Mouse (Mus musculus): ENCODE results near the gene Nodal. TPM values are rescaled to one million over a fixed set of nuclear protein-coding genes. Genes with fewer than 3 reads are reported as not detected.

Nodal gene
- polyA plus RNA-seq (2014; fragmentation: Nextera tagmentation; extraction: Ambion mirVana) = 0.12 TPM in 1 of 2 replicates, not detected in the other

DNA sequence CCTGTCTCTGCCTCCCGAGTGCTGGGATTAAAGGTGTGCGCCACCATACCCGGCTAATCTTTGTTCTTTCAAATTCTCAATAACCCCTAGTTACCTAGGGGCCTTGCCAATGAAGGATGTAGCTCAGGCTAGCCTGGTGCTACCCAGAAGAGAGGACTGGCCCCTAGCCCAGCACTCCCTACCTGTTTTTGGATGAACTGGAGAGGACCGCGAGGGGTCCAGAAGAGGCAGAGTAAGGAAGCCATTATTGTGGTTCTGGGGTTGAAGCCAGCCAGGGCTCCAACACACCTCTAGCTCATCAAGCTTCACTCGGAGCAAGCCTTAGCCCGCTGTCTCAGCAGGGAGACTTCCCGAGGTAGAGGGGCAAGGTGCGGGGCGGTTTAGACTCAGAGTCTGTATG, at the start of gene Nodal:
Nodal (plus strand) TSS at position 301 of the 400 bp plus-strand sequence.
- WGBS = 19% methylated on average over 10 of the region's 10 CpGs
- ATAC-seq (ENCODE audit: low FRiP score) = peak; percentile 33; the same call in 1 of the 2 replicates
- Histone ChIP-seq H3K9me3 (ENCODE audit: control insufficient read depth, low read length) (no peaks in the 10 kb centered on the region), H3K27me3 (ENCODE audit: control insufficient read depth, insufficient read depth, low read length) (peaks cover 47% of the 10 kb centered on the region), H3K4me3 (ENCODE audit: low read depth, low read length) (peak within 1 kb of the TSS; percentile 39), H3K36me3 (ENCODE audit: control insufficient read depth, insufficient read depth, low read length) (no peaks in the 10 kb centered on the region), H3K9ac (ENCODE audit: low read depth, low read length) (peak within 1 kb of the TSS; percentile 42; the same call in 1 of the 2 replicates), H3K4me1 (replicated peaks; ENCODE audit: control insufficient read depth, insufficient read depth, low read length) (peaks cover 9% of the 10 kb centered on the region), H3K4me2 (replicated peaks; ENCODE audit: low read depth, low read length) (peak within 1 kb of the TSS; percentile 76), H3K27ac (ENCODE audit: low read depth, low read length) (no peak within 1 kb of the TSS)
- DNase-seq (ENCODE audit: low spot score) = no peak

DNA sequence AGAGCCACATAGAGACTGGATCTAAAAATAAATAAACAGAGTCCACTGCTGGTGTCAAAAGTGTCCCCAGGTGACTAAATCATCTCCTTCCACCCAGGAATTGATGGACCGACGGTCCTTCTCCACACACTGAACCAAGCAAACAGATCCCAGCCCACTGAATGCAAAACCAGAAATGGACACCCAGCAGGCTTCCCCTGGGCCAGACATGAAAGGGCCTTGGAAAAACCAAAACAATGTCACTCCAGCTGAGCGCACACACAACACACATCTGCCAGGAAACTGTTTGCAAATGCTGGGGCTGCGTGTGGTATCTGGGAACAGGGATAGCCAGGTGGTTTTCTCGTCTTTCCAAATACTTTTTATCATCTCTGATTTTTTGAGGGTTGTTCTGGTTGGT, 48.0 kb upstream of the Nodal start:
- Histone ChIP-seq H3K36me3 (ENCODE audit: control insufficient read depth, insufficient read depth, low read length) (no peaks in the 10 kb centered on the region), H3K9ac (ENCODE audit: low read depth, low read length) (no peak overlapping the region), H3K4me2 (replicated peaks; ENCODE audit: low read depth, low read length) (no peak overlapping the region), H3K4me1 (replicated peaks; ENCODE audit: control insufficient read depth, insufficient read depth, low read length) (no peaks in the 10 kb centered on the region), H3K27ac (ENCODE audit: low read depth, low read length) (no peak overlapping the region), H3K4me3 (ENCODE audit: low read depth, low read length) (no peak overlapping the region), H3K27me3 (ENCODE audit: control insufficient read depth, insufficient read depth, low read length) (no peaks in the 10 kb centered on the region), H3K9me3 (ENCODE audit: control insufficient read depth, low read length) (no peaks in the 10 kb centered on the region)
- DNase-seq (ENCODE audit: low spot score) (no peak), ATAC-seq (ENCODE audit: low FRiP score) (no peak)
- 54% methylated on average over 5 of the region's 5 CpGs for WGBS

DNA sequence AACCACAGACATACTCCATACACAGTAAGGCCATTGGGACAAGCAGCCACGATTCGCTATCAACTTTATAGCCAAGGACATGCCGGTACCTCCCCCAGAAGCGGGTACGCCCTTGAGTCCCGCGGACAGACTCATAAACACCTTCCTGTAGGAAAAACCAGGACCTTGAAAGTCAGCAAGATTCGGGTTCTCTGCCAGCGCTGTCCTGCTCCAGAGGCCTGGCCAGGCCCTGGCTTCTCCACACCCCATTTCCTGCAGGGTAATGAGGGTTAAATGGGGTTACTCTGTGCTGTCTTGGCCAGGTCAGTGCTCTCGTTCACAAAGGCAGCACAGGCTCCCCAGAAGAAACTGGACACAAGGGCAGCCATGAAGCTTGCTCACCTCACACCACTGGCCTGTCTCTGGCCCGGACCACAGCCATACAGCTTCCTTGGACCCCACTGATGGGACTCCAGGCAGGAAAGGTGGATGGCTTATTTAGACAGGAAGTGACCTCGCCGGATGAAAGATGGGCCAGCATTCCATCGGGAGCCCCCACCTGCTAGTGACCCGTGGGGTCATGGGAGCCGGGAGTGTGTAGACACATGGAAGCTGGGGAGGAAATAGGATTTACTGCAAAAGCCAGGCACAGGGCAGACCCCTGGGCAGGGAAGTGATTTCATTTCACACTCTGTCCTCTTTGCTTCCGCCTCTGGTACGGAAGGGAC, 47.3 kb upstream of the Nodal start:
- Histone ChIP-seq H3K4me2 (replicated peaks; ENCODE audit: low read depth, low read length) (no peak overlapping the region), H3K36me3 (ENCODE audit: control insufficient read depth, insufficient read depth, low read length) (no peaks in the 10 kb centered on the region), H3K27ac (ENCODE audit: low read depth, low read length) (no peak overlapping the region; the same call in 1 of the 2 replicates), H3K4me3 (ENCODE audit: low read depth, low read length) (no peak overlapping the region), H3K27me3 (ENCODE audit: control insufficient read depth, insufficient read depth, low read length) (no peaks in the 10 kb centered on the region), H3K4me1 (replicated peaks; ENCODE audit: control insufficient read depth, insufficient read depth, low read length) (no peaks in the 10 kb centered on the region), H3K9me3 (ENCODE audit: control insufficient read depth, low read length) (no peaks in the 10 kb centered on the region), H3K9ac (ENCODE audit: low read depth, low read length) (no peak overlapping the region)
- WGBS = 72% methylated on average over 18 of the region's 18 CpGs
- ATAC-seq (ENCODE audit: low FRiP score) (no peak), DNase-seq (ENCODE audit: low spot score) (no peak)

DNA sequence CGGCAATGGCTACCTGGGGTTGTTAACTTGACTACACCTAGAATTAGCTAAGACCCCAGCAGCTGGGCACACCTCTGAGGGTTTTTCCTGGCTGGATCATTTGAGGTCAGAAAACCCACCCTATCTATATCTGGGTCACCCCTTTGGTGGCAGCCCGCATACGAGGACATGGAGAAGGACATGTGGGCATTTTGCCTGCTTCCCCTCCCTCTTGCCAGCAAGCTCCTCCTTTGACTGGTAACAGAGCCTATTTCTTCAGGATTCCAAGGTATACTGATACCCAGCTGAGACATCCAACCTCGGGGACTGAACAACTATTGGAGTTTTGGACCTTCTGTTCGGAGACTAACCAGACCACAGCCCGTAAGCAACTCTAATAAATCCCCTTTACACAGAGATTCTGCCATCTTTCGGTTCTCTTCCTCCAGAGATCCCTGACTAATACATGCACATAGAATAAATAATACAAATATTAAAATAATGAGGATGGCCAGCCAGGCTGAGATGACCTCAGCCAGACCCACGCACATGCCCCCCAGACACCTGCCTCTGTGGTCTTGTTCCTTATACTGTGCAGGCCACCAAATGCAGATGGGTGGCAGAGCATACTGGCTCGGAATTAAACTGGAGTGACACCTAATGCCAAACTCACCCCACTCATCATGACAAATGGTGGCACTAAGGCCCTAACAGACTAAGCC, 45.7 kb upstream of the Nodal start:
- H3K36me3 ChIP-seq (ENCODE audit: control insufficient read depth, insufficient read depth, low read length) = no peaks in the 10 kb centered on the region
- H3K4me2 ChIP-seq (replicated peaks; ENCODE audit: low read depth, low read length) = no peak overlapping the region
- H3K27me3 ChIP-seq (ENCODE audit: control insufficient read depth, insufficient read depth, low read length) = no peaks in the 10 kb centered on the region
- 82% methylated on average over 9 of the region's 9 CpGs for WGBS
- ATAC-seq (ENCODE audit: low FRiP score) (no peak), DNase-seq (ENCODE audit: low spot score) (no peak)
- H3K4me3 ChIP-seq (ENCODE audit: low read depth, low read length) = no peak overlapping the region
- H3K9me3 ChIP-seq (ENCODE audit: control insufficient read depth, low read length) = no peaks in the 10 kb centered on the region
- no peaks in the 10 kb centered on the region for H3K4me1 ChIP-seq (replicated peaks; ENCODE audit: control insufficient read depth, insufficient read depth, low read length)
- H3K27ac ChIP-seq (ENCODE audit: low read depth, low read length) = no peak overlapping the region
- no peak overlapping the region for H3K9ac ChIP-seq (ENCODE audit: low read depth, low read length)

DNA sequence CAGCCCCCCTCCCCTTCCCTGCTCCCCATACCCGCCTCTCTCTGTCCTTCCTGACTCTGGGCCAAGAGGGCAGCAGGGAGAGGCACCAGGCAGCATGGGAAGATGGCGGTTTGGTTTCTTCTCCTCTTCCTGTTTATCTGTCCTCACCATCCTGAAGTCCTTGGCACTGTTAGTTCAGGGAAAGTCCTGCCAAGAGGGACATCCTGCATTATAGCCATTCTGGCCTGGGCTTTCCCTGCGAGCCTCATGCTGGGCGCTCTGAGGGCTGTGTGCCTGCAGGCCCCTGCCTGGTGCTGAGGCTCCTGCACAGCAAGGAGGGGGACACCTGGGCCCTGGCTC, 45.2 kb upstream of the Nodal start:
- H3K9me3 ChIP-seq (ENCODE audit: control insufficient read depth, low read length) = no peaks in the 10 kb centered on the region
- H3K9ac ChIP-seq (ENCODE audit: low read depth, low read length) = no peak overlapping the region
- DNase-seq (ENCODE audit: low spot score) (no peak), ATAC-seq (ENCODE audit: low FRiP score) (no peak)
- H3K27me3 ChIP-seq (ENCODE audit: control insufficient read depth, insufficient read depth, low read length) = no peaks in the 10 kb centered on the region
- 74% methylated on average over 4 of the region's 4 CpGs for WGBS
- no peaks in the 10 kb centered on the region for H3K36me3 ChIP-seq (ENCODE audit: control insufficient read depth, insufficient read depth, low read length)
- H3K4me2 ChIP-seq (replicated peaks; ENCODE audit: low read depth, low read length) = no peak overlapping the region
- no peak overlapping the region for H3K27ac ChIP-seq (ENCODE audit: low read depth, low read length)
- H3K4me1 ChIP-seq (replicated peaks; ENCODE audit: control insufficient read depth, insufficient read depth, low read length) = no peaks in the 10 kb centered on the region
- no peak overlapping the region for H3K4me3 ChIP-seq (ENCODE audit: low read depth, low read length)

DNA sequence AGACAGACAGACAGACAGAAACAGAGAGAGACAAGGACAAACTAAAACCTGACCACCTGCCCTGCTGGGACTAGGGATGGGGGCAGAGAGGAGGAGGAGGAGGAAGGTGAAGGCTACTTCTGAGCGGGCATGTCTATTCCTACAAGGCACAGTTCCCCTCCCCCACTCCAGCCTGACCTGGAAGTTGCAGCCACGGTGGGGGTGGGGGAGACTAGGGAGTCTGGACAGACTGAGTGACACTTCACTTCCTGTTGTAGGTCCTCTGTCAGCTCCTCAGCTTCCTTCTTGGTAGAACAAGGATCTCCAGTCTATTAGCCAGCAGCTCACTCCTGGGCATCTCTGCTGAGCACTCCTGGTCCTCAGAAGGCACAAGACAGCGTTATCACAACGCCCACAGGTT, 43.7 kb upstream of the Nodal start:
- Histone ChIP-seq H3K27ac (ENCODE audit: low read depth, low read length) (no peak overlapping the region), H3K36me3 (ENCODE audit: control insufficient read depth, insufficient read depth, low read length) (no peaks in the 10 kb centered on the region), H3K4me2 (replicated peaks; ENCODE audit: low read depth, low read length) (no peak overlapping the region), H3K27me3 (ENCODE audit: control insufficient read depth, insufficient read depth, low read length) (no peaks in the 10 kb centered on the region), H3K9me3 (ENCODE audit: control insufficient read depth, low read length) (no peaks in the 10 kb centered on the region), H3K4me1 (replicated peaks; ENCODE audit: control insufficient read depth, insufficient read depth, low read length) (no peaks in the 10 kb centered on the region), H3K9ac (ENCODE audit: low read depth, low read length) (no peak overlapping the region), H3K4me3 (ENCODE audit: low read depth, low read length) (no peak overlapping the region)
- ATAC-seq (ENCODE audit: low FRiP score) (no peak), DNase-seq (ENCODE audit: low spot score) (no peak)
- 53% methylated on average over 4 of the region's 4 CpGs for WGBS

DNA sequence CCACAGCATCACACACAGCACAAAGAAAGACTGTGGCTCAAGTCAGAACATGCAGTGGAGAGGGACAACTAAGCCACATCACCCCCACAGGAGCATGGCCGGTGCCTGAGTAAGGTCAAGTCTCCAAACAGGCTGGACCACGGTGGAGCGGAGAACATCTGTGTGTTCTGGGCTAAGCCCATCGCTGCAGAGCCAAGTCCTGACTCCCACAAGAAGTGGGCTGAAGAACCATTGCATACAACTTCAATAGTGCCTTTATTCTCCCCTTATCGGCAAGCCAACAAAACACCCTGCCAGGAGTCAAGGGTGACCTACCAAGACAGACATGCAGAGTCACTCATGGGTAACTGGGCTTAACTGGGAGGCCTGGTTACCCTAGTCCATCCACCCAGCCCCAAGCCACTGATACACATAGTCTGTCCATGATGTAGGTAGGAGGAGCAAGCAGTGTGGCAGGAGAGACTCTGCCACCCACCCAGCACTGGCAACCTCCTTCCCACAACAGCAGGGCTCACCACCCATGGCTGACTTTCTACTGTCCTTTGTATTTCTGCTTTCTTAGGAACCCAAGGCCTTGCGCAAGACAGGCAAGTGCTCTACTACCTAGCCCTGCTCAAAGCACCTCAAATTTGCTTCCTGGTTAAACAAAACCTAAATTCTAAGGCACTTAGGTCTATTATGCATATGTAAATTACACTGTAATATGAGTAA, 42.8 kb upstream of the Nodal start:
- no peaks in the 10 kb centered on the region for H3K27me3 ChIP-seq (ENCODE audit: control insufficient read depth, insufficient read depth, low read length)
- H3K4me1 ChIP-seq (replicated peaks; ENCODE audit: control insufficient read depth, insufficient read depth, low read length) = no peaks in the 10 kb centered on the region
- no peaks in the 10 kb centered on the region for H3K36me3 ChIP-seq (ENCODE audit: control insufficient read depth, insufficient read depth, low read length)
- no peak overlapping the region for H3K4me3 ChIP-seq (ENCODE audit: low read depth, low read length)
- no peak for ATAC-seq (ENCODE audit: low FRiP score)
- H3K9me3 ChIP-seq (ENCODE audit: control insufficient read depth, low read length) = no peaks in the 10 kb centered on the region
- 70% methylated on average over 6 of the region's 6 CpGs for WGBS
- H3K9ac ChIP-seq (ENCODE audit: low read depth, low read length) = no peak overlapping the region
- no peak for DNase-seq (ENCODE audit: low spot score)
- H3K4me2 ChIP-seq (replicated peaks; ENCODE audit: low read depth, low read length) = no peak overlapping the region
- no peak overlapping the region for H3K27ac ChIP-seq (ENCODE audit: low read depth, low read length)

DNA sequence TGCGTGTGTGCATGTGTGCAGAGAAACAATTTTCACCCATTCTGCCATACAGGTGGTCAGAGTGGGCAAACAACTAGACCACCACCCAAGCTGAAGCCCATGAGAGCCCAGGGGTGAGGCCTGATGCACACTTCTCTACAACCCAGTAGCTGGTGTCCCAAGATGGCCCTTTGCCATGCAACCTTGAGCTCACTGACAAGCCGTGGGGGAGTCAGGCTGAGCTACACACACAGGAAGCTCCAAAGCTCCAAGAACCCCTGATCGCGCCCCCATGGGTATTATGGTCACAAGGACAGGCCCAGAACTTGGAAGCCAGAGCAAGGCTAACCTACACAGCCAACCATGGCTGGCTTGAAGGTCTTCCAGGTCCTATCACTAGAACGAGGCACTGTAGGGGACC, 39.7 kb upstream of the Nodal start:
- Histone ChIP-seq H3K9me3 (ENCODE audit: control insufficient read depth, low read length) (no peaks in the 10 kb centered on the region), H3K27me3 (ENCODE audit: control insufficient read depth, insufficient read depth, low read length) (0 out of 2 replicates have a peak, but pooled peaks cover 2% of the 10 kb centered on the region), H3K36me3 (ENCODE audit: control insufficient read depth, insufficient read depth, low read length) (no peaks in the 10 kb centered on the region), H3K9ac (ENCODE audit: low read depth, low read length) (no peak overlapping the region), H3K4me3 (ENCODE audit: low read depth, low read length) (no peak overlapping the region), H3K27ac (ENCODE audit: low read depth, low read length) (no peak overlapping the region), H3K4me2 (replicated peaks; ENCODE audit: low read depth, low read length) (no peak overlapping the region), H3K4me1 (replicated peaks; ENCODE audit: control insufficient read depth, insufficient read depth, low read length) (peaks cover 4% of the 10 kb centered on the region; the same call in 1 of the 2 replicates)
- no peak for ATAC-seq (ENCODE audit: low FRiP score)
- no peak for DNase-seq (ENCODE audit: low spot score)
- 98% methylated on average over 5 of the region's 5 CpGs for WGBS

Measured in hindbrain, embryonic 11.5 days (tissue).